Comparison of ENCODE assay signal across 21 mouse cellular contexts in the genomic region with DNA sequence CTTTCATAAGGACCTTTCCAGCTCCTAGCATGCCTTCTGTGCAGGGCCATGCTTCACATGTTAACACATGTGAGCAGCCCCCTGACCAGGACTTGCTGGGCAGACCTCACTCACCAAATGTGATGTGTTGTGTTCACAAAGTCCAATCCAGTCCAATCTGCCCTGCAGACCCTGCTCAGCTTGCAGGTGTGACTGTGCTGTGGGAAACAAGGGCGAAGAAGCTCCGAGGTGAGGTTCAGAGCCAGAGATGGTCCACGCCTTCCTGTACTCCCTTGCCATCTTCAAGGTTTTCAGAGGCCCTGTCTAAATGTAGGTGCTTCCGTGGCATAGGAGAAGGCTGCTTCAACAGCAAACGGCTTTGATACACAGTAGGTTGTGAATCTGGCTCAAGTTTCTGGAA. TPM values are rescaled to one million over a fixed set of nuclear protein-coding genes. Genes with fewer than 3 reads are reported as not detected.
DNase-seq lines count a peak whose midpoint lies in the region; ATAC-seq and TF ChIP-seq lines count a peak whose summit lies in the region.
"Had no signal": no experiment of that assay in that cellular context is flagged by ENCODE, and none has a peak within 500 bp of the region (broad histone marks: within the 10 kb centered on the region; RNA-seq: fewer than 3 reads in every experiment).

No protein-coding gene starts in this region.

- H3K9ac ChIP-seq in heart, adult 2 months (ENCODE audit: low read depth, low read length), result 0 out of 2 replicates have a peak overlapping the region, but pooled peaks have one; percentile 3
- no peak overlapping the region for H3K9ac ChIP-seq in kidney, embryonic 15.5 days
- no peak overlapping the region for H3K9ac ChIP-seq in lung, embryonic 16.5 days (ENCODE audit: low read length)
- H3K9ac ChIP-seq in stomach, postnatal 0 days (ENCODE audit: low read length), result no peak overlapping the region
- H3K9ac ChIP-seq: embryonic facial prominence, embryonic 13.5 days; forebrain, postnatal 0 days; hindbrain, embryonic 13.5 days; liver, embryonic 13.5 days; midbrain, embryonic 13.5 days; neural tube, embryonic 15.5 days had no signal

- WGBS in heart, adult 2 months, result 82% methylated on average over 5 of the region's 5 CpGs
- 91% methylated on average over 5 of the region's 5 CpGs for WGBS in kidney, embryonic 15.5 days
- WGBS in lung, embryonic 16.5 days, result 86% methylated on average over 5 of the region's 5 CpGs
- WGBS in stomach, postnatal 0 days, result 87% methylated on average over 5 of the region's 5 CpGs

- H3K4me1 ChIP-seq in heart, adult 2 months (ENCODE audit: control insufficient read depth, insufficient read depth, low read length), result peaks cover 55% of the 10 kb centered on the region
- peaks cover 51% of the 10 kb centered on the region for H3K4me1 ChIP-seq in kidney, embryonic 15.5 days
- peaks cover 38% of the 10 kb centered on the region for H3K4me1 ChIP-seq in lung, embryonic 16.5 days (replicated peaks; ENCODE audit: control insufficient read depth, insufficient read depth, low read length)
- H3K4me1 ChIP-seq in stomach, postnatal 0 days (replicated peaks; ENCODE audit: control insufficient read depth, insufficient read depth), result peaks cover 16% of the 10 kb centered on the region; the same call in 1 of the 2 replicates

- TF ChIP-seq POLR2A in heart, adult 2 months (IDR thresholded peaks at IDR 0.05; ENCODE audit: insufficient read depth, low read depth, low read length), result no peak

- H3K4me2 ChIP-seq in kidney, embryonic 15.5 days, result no peak overlapping the region
- no peak overlapping the region for H3K4me2 ChIP-seq in lung, embryonic 16.5 days (ENCODE audit: low read depth, low read length)
- H3K4me2 ChIP-seq in stomach, postnatal 0 days (replicated peaks; ENCODE audit: low read depth), result no peak overlapping the region
- H3K4me2 ChIP-seq: embryonic facial prominence, embryonic 13.5 days; heart, embryonic 13.5 days; hindbrain, embryonic 13.5 days; liver, embryonic 13.5 days; midbrain, embryonic 13.5 days; neural tube, embryonic 15.5 days had no signal

- H3K4me3 ChIP-seq in heart, adult 2 months, result no peak overlapping the region
- no peak overlapping the region for H3K4me3 ChIP-seq in kidney, embryonic 15.5 days (replicated peaks)
- H3K4me3 ChIP-seq in lung, embryonic 16.5 days (ENCODE audit: low read length), result no peak overlapping the region
- no peak overlapping the region for H3K4me3 ChIP-seq in stomach, postnatal 0 days (ENCODE audit: low read depth, low read length)
- H3K4me3 ChIP-seq: embryonic facial prominence, embryonic 13.5 days; heart, embryonic 13.5 days; hindbrain, embryonic 13.5 days; liver, embryonic 13.5 days; midbrain, embryonic 13.5 days; myocyte; neural tube, embryonic 15.5 days had no signal

- peaks cover 5% of the 10 kb centered on the region for H3K36me3 ChIP-seq in heart, adult 2 months (ENCODE audit: control insufficient read depth, insufficient read depth, low read length)
- H3K36me3 ChIP-seq in kidney, embryonic 15.5 days, result no peaks in the 10 kb centered on the region
- no peaks in the 10 kb centered on the region for H3K36me3 ChIP-seq in lung, embryonic 16.5 days (ENCODE audit: control insufficient read depth, insufficient read depth, low read length)
- no peaks in the 10 kb centered on the region for H3K36me3 ChIP-seq in stomach, postnatal 0 days (ENCODE audit: control insufficient read depth, insufficient read depth, low read length)
- H3K36me3 ChIP-seq: embryonic facial prominence, embryonic 13.5 days; heart, embryonic 13.5 days; hindbrain, embryonic 13.5 days; liver, embryonic 13.5 days; midbrain, embryonic 13.5 days; neural tube, embryonic 15.5 days had no signal

- peak overlapping the region; percentile 89 for H3K27ac ChIP-seq in heart, adult 2 months
- H3K27ac ChIP-seq in kidney, embryonic 15.5 days, result peak overlapping the region; percentile 2; the same call in 1 of the 2 replicates
- peak overlapping the region; percentile 78 for H3K27ac ChIP-seq in lung, embryonic 16.5 days (ENCODE audit: low read length)
- peak overlapping the region; percentile 53; the same call in 1 of the 2 replicates for H3K27ac ChIP-seq in stomach, postnatal 0 days (replicated peaks)
- H3K27ac ChIP-seq: embryonic facial prominence, embryonic 13.5 days; hindbrain, embryonic 13.5 days; liver, embryonic 13.5 days; midbrain, embryonic 13.5 days had no signal

- no peaks in the 10 kb centered on the region; the same call in 1 of the 2 replicates for H3K79me2 ChIP-seq in heart, adult 2 months (replicated peaks; ENCODE audit: control insufficient read depth, insufficient read depth, low read length)

- ATAC-seq in kidney, embryonic 15.5 days (replicated peaks; ENCODE audit: low FRiP score), result no peak
- no peak for ATAC-seq in lung, embryonic 16.5 days (ENCODE audit: low read depth)
- ATAC-seq in stomach, postnatal 0 days (ENCODE audit: low FRiP score, low TSS enrichment), result no peak
- ATAC-seq: forebrain, postnatal 0 days; midbrain, embryonic 13.5 days had no signal

- no peaks in the 10 kb centered on the region for H3K9me3 ChIP-seq in kidney, embryonic 15.5 days (replicated peaks)
- no peaks in the 10 kb centered on the region for H3K9me3 ChIP-seq in lung, embryonic 16.5 days (ENCODE audit: control insufficient read depth, low read length)
- H3K9me3 ChIP-seq in stomach, postnatal 0 days (ENCODE audit: control insufficient read depth, low read length), result no peaks in the 10 kb centered on the region
- H3K9me3 ChIP-seq: embryonic facial prominence, embryonic 13.5 days; heart, embryonic 13.5 days; hindbrain, embryonic 13.5 days; liver, embryonic 13.5 days; midbrain, embryonic 13.5 days; neural tube, embryonic 15.5 days had no signal

- H3K27me3 ChIP-seq in heart, adult 2 months (ENCODE audit: control insufficient read depth, insufficient read depth, low read length), result no peaks in the 10 kb centered on the region
- no peaks in the 10 kb centered on the region for H3K27me3 ChIP-seq in kidney, embryonic 15.5 days
- H3K27me3 ChIP-seq in lung, embryonic 16.5 days (ENCODE audit: control insufficient read depth, insufficient read depth, low read depth, low read length), result no peaks in the 10 kb centered on the region
- no peaks in the 10 kb centered on the region for H3K27me3 ChIP-seq in stomach, postnatal 0 days (ENCODE audit: control insufficient read depth, insufficient read depth, low read length)
- H3K27me3 ChIP-seq: embryonic facial prominence, embryonic 13.5 days; heart, embryonic 13.5 days; hindbrain, embryonic 13.5 days; liver, embryonic 13.5 days; midbrain, embryonic 13.5 days; neural tube, embryonic 15.5 days had no signal

- no peak for TF ChIP-seq CTCF in heart, adult 2 months (IDR thresholded peaks at IDR 0.05)
- no peak for TF ChIP-seq CTCF in stomach, postnatal 0 days (IDR thresholded peaks at IDR 0.05; ENCODE audit: low read depth)

- no peak for DNase-seq in heart, adult 2 months
- no peak for DNase-seq in heart, adult 9 months (ENCODE audit: low spot score in 2 of 2)
- DNase-seq in kidney, postnatal 4 days, result no peak
- no peak for DNase-seq in lung, postnatal 36 days
- no peak for DNase-seq in stomach, postnatal 0 days (ENCODE audit: low spot score)
- DNase-seq: cerebellum, adult 18-20 months; forebrain, postnatal 0 days; gastrocnemius, postnatal 10 days; kidney, adult 11 months; layer of hippocampus, postnatal 36 days; left cerebral cortex, postnatal 4 days; liver, embryonic 13.5 days; right cerebral cortex, postnatal 25 days had no signal

- intact Hi-C loops in heart, adult 2 months (cut with DNase I), result loop anchor here (2.0 kb wide), 1 partner anchor 60 kb away; a partner anchor contains a TSS

- TF ChIP-seq EP300 in heart, adult 2 months (IDR thresholded peaks at IDR 0.05; ENCODE audit: insufficient read depth, low read depth, low read length), result no peak
- TF ChIP-seq EP300 in stomach, postnatal 0 days (optimal IDR thresholded peaks at IDR 0.05), result no peak

RNA-seq across cellular contexts. Expression of a gene that starts 59.3 kb away (rescaled TPM):
- total RNA-seq in heart, adult 2 months (2021), result 10 to 100 TPM; 21.5 to 21.6 TPM
- polyA plus RNA-seq in heart, adult 2 months (2012; rRNA removed), result 12.5 and 13.2 TPM in 2 replicates
- polyA plus RNA-seq in kidney, embryonic 15.5 days (2015; fragmentation: Nextera tagmentation; extraction: Ambion mirVana), result 65.1 and 75.7 TPM in 2 replicates
- polyA plus RNA-seq in lung, embryonic 16.5 days (2015; fragmentation: Nextera tagmentation; extraction: Ambion mirVana), result 62.1 and 67.1 TPM in 2 replicates
- polyA plus RNA-seq in stomach, postnatal 0 days (2015; fragmentation: Nextera tagmentation; extraction: Ambion mirVana), result 33.4 and 34.0 TPM in 2 replicates

RNA-seq across cellular contexts. Expression of a gene that starts 59.8 kb away (rescaled TPM):
- total RNA-seq in heart, adult 2 months (2021), result 10 to 100 TPM; 51.6 to 76.4 TPM
- polyA plus RNA-seq in heart, adult 2 months (2012; rRNA removed), result 64.4 and 90.1 TPM in 2 replicates
- polyA plus RNA-seq in kidney, embryonic 15.5 days (2015; fragmentation: Nextera tagmentation; extraction: Ambion mirVana), result 12.4 and 14.4 TPM in 2 replicates
- 18.1 and 20.2 TPM in 2 replicates for polyA plus RNA-seq in lung, embryonic 16.5 days (2015; fragmentation: Nextera tagmentation; extraction: Ambion mirVana)
- polyA plus RNA-seq in stomach, postnatal 0 days (2015; fragmentation: Nextera tagmentation; extraction: Ambion mirVana), result 7.8 and 8.3 TPM in 2 replicates

Comparison
In these comparisons a context has a peak if more than half of its experiments do, and no peak if none do; other contexts are left out.
1. H3K27ac ChIP-seq: peak in every context shown above with its lines; median percentile 89 in heart, adult 2 months; 78 in lung, embryonic 16.5 days; 53 in stomach, postnatal 0 days; 2 in kidney, embryonic 15.5 days.